Mouse (Mus musculus) bone marrow, adult 2 months (tissue): ENCODE measurements at regions not wholly inside any gene's neighbourhood (a gene's known extent, or its start where the extent isn't known, plus 50 kb on each side); places are given as distances from the start of the nearest gene placed in this dataset.

Experiments
- CTCF ChIP-seq: fragments of 200-500 bp; IDR thresholded peaks from 2 replicates; pipeline ENCODE4 v1.5.1; 2011; ENCODE audit warnings: low read length, control low read depth; ENCODE audit not compliant: control insufficient read depth, insufficient read depth
- POLR2A ChIP-seq: fragments of 200-500 bp; IDR thresholded peaks from 2 replicates; pipeline ENCODE4 v1.6.1; 2011; ENCODE audit warnings: low read depth, mild to moderate bottlenecking, control low read depth, low read length, borderline replicate concordance; ENCODE audit not compliant: control insufficient read depth

GRCm38 (mm10) chr5:129363189-129363588 lies 137.8 kb upstream of the Sfswap start:
- no peak for TF ChIP-seq CTCF
- TF ChIP-seq POLR2A: no peak
